Mouse (Mus musculus) cerebellum, adult 9-10 months (tissue): ENCODE data around the gene Ppip5k1.
A peak's percentile ranks its signal among the peaks of the same experiment; 100 is the strongest.

Source experiments
- DNase-seq: peaks from one replicate; pipeline ENCODE4 v3.0.0; 2022

Gene Ppip5k1

GRCm38 (mm10) chr2:121298131-121298530 lies 57.1 kb downstream of the Ppip5k1 start:
- peak; percentile 73 for DNase-seq

- peak; percentile 65 for DNase-seq
Measured at GRCm38 (mm10) chr2:121297701-121298100, 57.5 kb downstream of the Ppip5k1 start.

- peak; percentile 70 for DNase-seq
Measured at GRCm38 (mm10) chr2:121296754-121297231, 58.4 kb downstream of the Ppip5k1 start.

DNA sequence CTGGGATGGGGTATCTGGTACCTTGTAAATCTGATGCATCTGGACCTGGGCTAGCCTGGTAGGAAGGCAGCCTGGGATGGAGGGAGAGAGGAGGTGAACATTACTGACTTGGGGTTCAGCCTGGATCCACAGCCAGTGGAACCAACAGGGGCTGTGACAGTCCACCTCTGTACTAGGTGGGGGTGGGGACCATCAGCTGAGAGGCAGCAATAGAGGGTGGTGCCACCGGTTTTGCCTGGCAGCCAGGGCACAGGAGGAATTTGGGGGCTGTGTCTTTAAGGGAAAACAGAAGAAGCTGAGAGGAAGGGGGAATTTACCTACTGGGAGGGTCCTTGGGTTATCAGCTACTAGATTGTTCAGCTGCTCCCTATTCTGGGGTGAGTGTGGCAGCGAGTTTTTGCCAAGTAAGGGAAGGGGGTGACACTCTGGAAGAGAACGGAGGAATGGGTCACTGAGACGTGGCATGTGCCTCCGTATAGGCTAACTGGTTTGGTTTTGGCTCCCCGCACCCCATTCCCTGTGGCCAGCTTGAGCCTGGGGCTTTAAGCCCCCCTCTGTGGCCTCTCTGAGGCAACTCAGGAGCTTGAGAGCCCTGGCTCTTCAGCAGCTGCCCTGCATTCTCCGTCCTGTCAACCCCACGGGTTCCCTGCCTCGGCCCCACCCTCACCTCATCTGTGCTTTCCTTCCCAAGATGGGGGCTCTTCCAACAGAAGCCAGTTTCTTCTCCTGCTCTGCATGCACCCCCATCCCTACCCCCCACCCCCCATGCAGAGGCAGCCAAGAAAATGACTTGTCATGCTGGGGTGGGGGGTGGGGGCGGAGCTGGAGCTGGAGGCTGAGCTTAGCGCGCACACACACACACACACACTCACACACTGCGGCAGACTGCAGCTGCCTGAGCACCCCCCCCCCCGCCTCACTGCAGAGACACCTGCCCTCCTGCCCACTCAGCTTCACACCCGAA lies 59.3 kb downstream of the Ppip5k1 start:
- peak; percentile 80 for DNase-seq

- peak; percentile 87 for DNase-seq
Measured at GRCm38 (mm10) chr2:121294753-121295607, 60.2 kb downstream of the Ppip5k1 start.

- DNase-seq, result peak; percentile 77
Measured at GRCm38 (mm10) chr2:121294182-121294581, 61.0 kb downstream of the Ppip5k1 start.

GRCm38 (mm10) chr2:121292316-121293013 lies 62.7 kb downstream of the Ppip5k1 start:
- DNase-seq, result no peak

GRCm38 (mm10) chr2:121289730-121290540 lies 65.3 kb downstream of the Ppip5k1 start:
- DNase-seq, result no peak

- peak; percentile 98 for DNase-seq
Measured at GRCm38 (mm10) chr2:121288901-121289729, 66.1 kb downstream of the Ppip5k1 start, which contains the start of gene Map1a. Gene Map1a (plus strand): TSS chr2:121289600.

DNA sequence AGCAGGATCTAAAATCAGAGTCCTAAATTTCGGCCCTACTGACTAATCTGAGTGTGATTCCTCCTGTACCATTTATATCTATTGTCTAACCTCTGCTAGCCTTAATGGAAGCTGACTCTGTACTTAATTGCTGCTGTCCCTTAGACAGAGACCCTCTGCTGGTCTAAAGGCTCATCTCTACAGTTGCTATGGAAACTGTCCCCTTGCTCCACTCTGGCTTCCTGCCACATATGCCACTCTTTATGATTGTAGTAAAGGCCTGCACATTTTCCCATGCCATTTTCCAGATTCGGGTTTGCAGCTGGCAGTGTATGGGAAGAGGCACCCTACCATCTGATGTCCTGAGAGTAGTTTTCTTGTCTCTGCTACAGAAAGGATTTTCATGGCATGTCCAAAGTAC lies 67.3 kb downstream of the Ppip5k1 start:
- DNase-seq, result peak; percentile 50

- DNase-seq, result no peak
Measured at GRCm38 (mm10) chr2:121271928-121272516, 83.2 kb downstream of the Ppip5k1 start.

GRCm38 (mm10) chr2:121271236-121271927 lies 83.8 kb downstream of the Ppip5k1 start, which contains the start of gene Trp53bp1:
Gene Trp53bp1 (minus strand): TSS chr2:121271407.
- DNase-seq, result peak; percentile 97

- no peak for DNase-seq
Measured at GRCm38 (mm10) chr2:121270521-121271235, 84.5 kb downstream of the Ppip5k1 start.

GRCm38 (mm10) chr2:121268446-121268845 lies 86.8 kb downstream of the Ppip5k1 start:
- DNase-seq, result no peak
